Mouse (Mus musculus) adrenal gland, postnatal 25 days (tissue): ENCODE results near the gene Olfr398. TPM values are rescaled to one million over a fixed set of nuclear protein-coding genes. Genes with fewer than 3 reads are reported as not detected.

ENCODE experiments used
- DNase-seq: peaks from one replicate; pipeline ENCODE4 v3.0.0; 2021; ENCODE audit warnings: mixed read lengths
- long read RNA-seq: library from polyadenylated mRNA; stranded (forward); transcript quantifications from one replicate; pipeline ENCODE4 v2.0.0, GENCODE M21; 2021
- total RNA-seq: library from RNA; stranded (reverse); gene quantifications from 2 replicates; pipeline ENCODE4 v1.2.3, GENCODE M21; 2021

Olfr398 gene
- not detected in 2 replicates for total RNA-seq
- long read RNA-seq = 0 reads

- no peak for DNase-seq
Observed at GRCm38 (mm10) chr11:73990307-73990706, at the start of gene Olfr398. TSS of gene Olfr398 (minus strand) at chr11:73990407.

- no peak for DNase-seq
Observed at GRCm38 (mm10) chr11:73993115-73993514, 2.9 kb upstream of the Olfr398 start.

GRCm38 (mm10) chr11:73960517-73960916 lies 29.7 kb downstream of the Olfr398 start, which contains the start of gene Olfr397:
TSS of gene Olfr397 (plus strand) at chr11:73960817.
- no peak for DNase-seq

GRCm38 (mm10) chr11:73936377-73936776 lies 53.8 kb downstream of the Olfr398 start, which contains the start of gene Olfr23:
TSS of gene Olfr23 (plus strand) at chr11:73936677.
- no peak for DNase-seq

Other genes with a start within 250 kb of the Olfr398 start
- not detected in 2 replicates for gene Olfr389, start 209.7 kb downstream of the Olfr398 start, total RNA-seq
- not detected in 2 replicates for gene Olfr390, start 207.4 kb downstream of the Olfr398 start, total RNA-seq
- not detected in 2 replicates for gene Olfr391-ps, start 187.4 kb downstream of the Olfr398 start, total RNA-seq
- gene Olfr392, start 173.4 kb downstream of the Olfr398 start, total RNA-seq = not detected in 2 replicates
- gene Olfr393, start 139.0 kb downstream of the Olfr398 start, total RNA-seq = not detected in 2 replicates
- not detected in 2 replicates for gene Olfr394, start 99.6 kb downstream of the Olfr398 start, total RNA-seq
- gene Olfr395, start 81.1 kb downstream of the Olfr398 start, total RNA-seq = not detected in 2 replicates
- not detected in 2 replicates for gene Olfr23, start 53.7 kb downstream of the Olfr398 start, total RNA-seq
- not detected in 2 replicates for gene Olfr397, start 29.6 kb downstream of the Olfr398 start, total RNA-seq
- gene Olfr139, start 66.1 kb upstream of the Olfr398 start, total RNA-seq = not detected in 2 replicates
- not detected in 2 replicates for gene Olfr399, start 66.2 kb upstream of the Olfr398 start, total RNA-seq
- gene Zfp616, start 79.5 kb upstream of the Olfr398 start, total RNA-seq = not detected in 2 replicates
- gene Olfr401, start 123.3 kb upstream of the Olfr398 start, total RNA-seq = not detected in 2 replicates
- gene Olfr402, start 163.1 kb upstream of the Olfr398 start, total RNA-seq = not detected in 2 replicates
- gene Olfr403, start 195.8 kb upstream of the Olfr398 start, total RNA-seq = not detected in 2 replicates
- not detected in 2 replicates for gene Olfr43, start 221.0 kb upstream of the Olfr398 start, total RNA-seq